Mouse (Mus musculus) cortical plate, adult 2 months (tissue): ENCODE measurements at regions not wholly inside any gene's neighbourhood (a gene's known extent, or its start where the extent isn't known, plus 50 kb on each side); places are given as distances from the start of the nearest gene placed in this dataset.

ENCODE experiments used
- CTCF ChIP-seq: fragments of 200-500 bp; IDR thresholded peaks from 2 replicates; pipeline ENCODE4 v1.5.1; 2011; ENCODE audit warnings: mild to moderate bottlenecking, control low read depth, low read length; ENCODE audit not compliant: insufficient read depth; ENCODE audit errors: extremely low read depth
- POLR2A ChIP-seq: fragments of 200-500 bp; IDR thresholded peaks from 2 replicates; pipeline ENCODE4 v1.6.1; 2011; ENCODE audit warnings: mild to moderate bottlenecking, low read length, control low read depth; ENCODE audit not compliant: insufficient read depth; ENCODE audit errors: extremely low read depth

- TF ChIP-seq POLR2A (no peak), CTCF (no peak)
Observed at GRCm38 (mm10) chr8:15490774-15491173, 444.9 kb upstream of the BB014433 start.
